Mouse (Mus musculus) forebrain, embryonic 13.5 days (tissue): Measurements from ENCODE around the gene Arg2. TPM values are rescaled to one million over a fixed set of nuclear protein-coding genes. Genes with fewer than 3 reads are reported as not detected.
A peak's percentile ranks its signal among the peaks of the same experiment; 100 is the strongest.

Source experiments
- ATAC-seq: fragments of 200-750 bp; cut with Nextera tagmentation; 2 replicates; pipeline ENCODE4 v1.8.0; 2017
- H3K27ac ChIP-seq: fragments of 300-500 bp; sonication (generic); 2 replicates; pipeline ENCODE4 v1.5.1; 2015; ENCODE audit warnings: inconsistent platforms, mild to moderate bottlenecking, moderate library complexity
- H3K27me3 ChIP-seq: fragments of 300-500 bp; sonication (generic); 2 replicates; pipeline ENCODE4 v1.6.1; 2015; ENCODE audit warnings: mild to moderate bottlenecking, inconsistent platforms
- H3K36me3 ChIP-seq: fragments of 300-500 bp; sonication (generic); 2 replicates; pipeline ENCODE4 v1.6.1; 2015; ENCODE audit warnings: mild to moderate bottlenecking, inconsistent platforms; ENCODE audit not compliant: poor library complexity, severe bottlenecking
- H3K4me1 ChIP-seq: fragments of 300-500 bp; sonication (generic); 2 replicates; pipeline ENCODE4 v1.6.1; 2015; ENCODE audit warnings: inconsistent platforms
- H3K4me2 ChIP-seq: fragments of 300-500 bp; sonication (generic); 2 replicates; pipeline ENCODE4 v1.6.1; 2015; ENCODE audit warnings: inconsistent platforms, mild to moderate bottlenecking, moderate library complexity
- H3K4me3 ChIP-seq: fragments of 300-500 bp; sonication (generic); 2 replicates; pipeline ENCODE4 v1.5.1; 2015; ENCODE audit warnings: mild to moderate bottlenecking, inconsistent platforms
- H3K9ac ChIP-seq: fragments of 300-500 bp; sonication (generic); 2 replicates; pipeline ENCODE4 v1.6.1; 2015; ENCODE audit warnings: mild to moderate bottlenecking, inconsistent platforms
- H3K9me3 ChIP-seq: fragments of 300-500 bp; sonication (generic); replicated peaks from 2 replicates; pipeline ENCODE4 v1.6.1; 2016; ENCODE audit warnings: inconsistent platforms
- WGBS: fragments of 180-500 bp; shearing (Covaris S2); methylation state at CpG from one replicate; pipeline ENCODE4 v1.1.7; 2015; 5-methylcytosine and 5-hydroxymethylcytosine counted together
- polyA plus RNA-seq: library from polyadenylated mRNA; unstranded; fragments of >200 nt; fragmentation: Nextera tagmentation; extraction: Ambion mirVana; gene quantifications from 2 replicates; pipeline ENCODE4 v1.2.1, GENCODE M21; 2015

Arg2 gene
- polyA plus RNA-seq, 1 experiment from 2014 or later = 11.6 TPM

DNA sequence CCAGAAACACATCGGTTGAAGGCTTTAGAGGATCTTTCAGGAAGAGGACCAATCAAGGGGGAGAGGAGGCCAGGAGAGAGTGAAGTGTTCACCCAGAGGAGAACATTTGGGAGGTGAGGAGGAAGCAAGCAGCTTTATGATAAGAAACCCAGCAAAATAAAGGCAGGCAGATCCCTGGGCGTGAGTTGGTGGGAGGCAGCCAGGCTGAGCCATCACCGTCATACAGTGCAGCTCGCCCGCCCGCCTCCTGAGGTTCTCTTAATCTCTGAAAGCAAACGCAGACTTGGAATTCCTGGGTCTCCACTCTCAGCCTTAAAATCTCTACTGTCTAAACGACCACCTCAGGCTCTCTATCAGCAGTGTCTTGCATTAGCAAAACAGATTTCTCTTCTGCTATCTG lies 4.1 kb downstream of the Arg2 start:
- Histone ChIP-seq H3K9ac (no peak overlapping the region), H3K27me3 (peaks cover 35% of the 10 kb centered on the region), H3K9me3 (no peaks in the 10 kb centered on the region), H3K4me2 (no peak overlapping the region), H3K27ac (no peak overlapping the region), H3K36me3 (no peaks in the 10 kb centered on the region), H3K4me3 (no peak overlapping the region), H3K4me1 (peaks cover 5% of the 10 kb centered on the region)
- ATAC-seq = no peak
- WGBS = 39% methylated on average over 8 of the region's 8 CpGs

GRCm38 (mm10) chr12:79135105-79135504 lies 4.5 kb downstream of the Arg2 start:
- Histone ChIP-seq H3K4me3 (no peak overlapping the region), H3K4me1 (peaks cover 5% of the 10 kb centered on the region), H3K27me3 (peaks cover 30% of the 10 kb centered on the region), H3K36me3 (no peaks in the 10 kb centered on the region), H3K27ac (no peak overlapping the region), H3K9ac (no peak overlapping the region), H3K9me3 (no peaks in the 10 kb centered on the region), H3K4me2 (no peak overlapping the region)
- ATAC-seq = no peak
- WGBS = 45% methylated on average over 4 of the region's 4 CpGs

GRCm38 (mm10) chr12:79136949-79137348 lies 6.4 kb downstream of the Arg2 start:
- no peak overlapping the region for H3K27ac ChIP-seq
- no peak overlapping the region for H3K4me3 ChIP-seq
- no peak for ATAC-seq
- H3K9ac ChIP-seq = no peak overlapping the region
- no peaks in the 10 kb centered on the region for H3K9me3 ChIP-seq
- WGBS = 83% methylated on average over 7 of the region's 7 CpGs
- no peak overlapping the region for H3K4me2 ChIP-seq
- no peaks in the 10 kb centered on the region for H3K36me3 ChIP-seq
- H3K4me1 ChIP-seq = no peaks in the 10 kb centered on the region
- peaks cover 12% of the 10 kb centered on the region for H3K27me3 ChIP-seq

- Histone ChIP-seq H3K9ac (no peak overlapping the region), H3K4me3 (no peak overlapping the region), H3K9me3 (no peaks in the 10 kb centered on the region), H3K27me3 (no peaks in the 10 kb centered on the region), H3K36me3 (no peaks in the 10 kb centered on the region), H3K27ac (no peak overlapping the region), H3K4me1 (no peaks in the 10 kb centered on the region), H3K4me2 (no peak overlapping the region)
- no peak for ATAC-seq
Observed at GRCm38 (mm10) chr12:79138999-79139398, 8.4 kb downstream of the Arg2 start.

- no peaks in the 10 kb centered on the region for H3K27me3 ChIP-seq
- H3K4me3 ChIP-seq = no peak overlapping the region
- ATAC-seq = no peak
- no peaks in the 10 kb centered on the region for H3K9me3 ChIP-seq
- WGBS = 59% methylated on average over 1 of the region's 1 CpGs
- no peak overlapping the region for H3K27ac ChIP-seq
- no peak overlapping the region for H3K4me2 ChIP-seq
- no peaks in the 10 kb centered on the region for H3K36me3 ChIP-seq
- H3K9ac ChIP-seq = no peak overlapping the region
- no peaks in the 10 kb centered on the region for H3K4me1 ChIP-seq
Observed at GRCm38 (mm10) chr12:79139417-79139816, 8.8 kb downstream of the Arg2 start.

GRCm38 (mm10) chr12:79140811-79141210 lies 10.2 kb downstream of the Arg2 start:
- Histone ChIP-seq H3K36me3 (no peaks in the 10 kb centered on the region), H3K4me1 (no peaks in the 10 kb centered on the region), H3K27me3 (no peaks in the 10 kb centered on the region), H3K4me3 (no peak overlapping the region), H3K9me3 (no peaks in the 10 kb centered on the region), H3K27ac (no peak overlapping the region), H3K9ac (no peak overlapping the region), H3K4me2 (no peak overlapping the region)
- no peak for ATAC-seq
- 92% methylated on average over 2 of the region's 2 CpGs for WGBS

DNA sequence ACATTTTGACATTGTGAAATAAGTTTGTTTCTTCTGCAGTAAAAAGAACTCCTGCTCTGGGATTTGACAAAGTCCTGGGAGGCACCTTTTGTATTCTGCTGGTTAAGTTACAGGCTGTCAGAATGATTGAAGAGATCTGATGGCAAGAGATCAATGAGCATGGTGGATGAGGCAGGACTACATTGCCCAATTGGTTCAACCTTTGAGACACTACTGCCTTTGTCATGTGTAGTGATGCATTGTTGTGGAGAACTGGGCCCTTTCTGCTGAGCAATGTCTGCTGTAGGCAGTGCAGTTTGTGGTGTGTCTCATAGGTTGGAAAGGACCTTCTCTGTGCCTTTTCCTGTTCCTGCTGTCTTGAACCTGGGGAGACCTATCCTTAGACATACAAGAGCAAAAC lies 10.8 kb downstream of the Arg2 start:
- ATAC-seq = no peak

DNA sequence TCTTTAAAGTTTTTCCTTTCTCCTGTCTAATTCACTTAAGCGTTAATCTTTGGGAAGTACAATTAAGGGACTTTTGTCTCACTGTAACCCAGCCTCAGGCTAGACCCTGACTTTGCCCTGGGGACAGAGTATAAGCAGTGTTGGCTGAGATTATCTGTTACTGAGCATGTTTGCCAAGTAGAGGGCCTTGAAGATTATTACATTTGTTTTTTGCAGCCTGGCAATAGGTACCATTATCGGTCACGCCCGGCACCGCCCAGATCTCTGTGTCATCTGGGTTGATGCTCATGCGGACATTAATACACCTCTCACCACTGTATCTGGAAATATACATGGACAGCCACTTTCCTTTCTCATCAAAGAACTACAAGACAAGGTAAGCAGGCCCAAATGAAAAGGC lies 19.1 kb downstream of the Arg2 start:
- Histone ChIP-seq H3K9me3 (no peaks in the 10 kb centered on the region), H3K36me3 (peaks cover 28% of the 10 kb centered on the region), H3K27ac (no peak overlapping the region), H3K4me3 (no peak overlapping the region), H3K4me1 (no peaks in the 10 kb centered on the region), H3K27me3 (no peaks in the 10 kb centered on the region), H3K4me2 (no peak overlapping the region), H3K9ac (no peak overlapping the region)
- WGBS = 92% methylated on average over 6 of the region's 6 CpGs
- no peak for ATAC-seq

More for the DNA sequence above, 10.8 kb downstream of the Arg2 start:
- no peaks in the 10 kb centered on the region for H3K27me3 ChIP-seq
- no peaks in the 10 kb centered on the region for H3K9me3 ChIP-seq
- H3K4me3 ChIP-seq = no peak overlapping the region
- H3K36me3 ChIP-seq = no peaks in the 10 kb centered on the region
- H3K27ac ChIP-seq = no peak overlapping the region
- no peak overlapping the region for H3K4me2 ChIP-seq
- no peaks in the 10 kb centered on the region for H3K4me1 ChIP-seq
- no peak overlapping the region for H3K9ac ChIP-seq

DNA sequence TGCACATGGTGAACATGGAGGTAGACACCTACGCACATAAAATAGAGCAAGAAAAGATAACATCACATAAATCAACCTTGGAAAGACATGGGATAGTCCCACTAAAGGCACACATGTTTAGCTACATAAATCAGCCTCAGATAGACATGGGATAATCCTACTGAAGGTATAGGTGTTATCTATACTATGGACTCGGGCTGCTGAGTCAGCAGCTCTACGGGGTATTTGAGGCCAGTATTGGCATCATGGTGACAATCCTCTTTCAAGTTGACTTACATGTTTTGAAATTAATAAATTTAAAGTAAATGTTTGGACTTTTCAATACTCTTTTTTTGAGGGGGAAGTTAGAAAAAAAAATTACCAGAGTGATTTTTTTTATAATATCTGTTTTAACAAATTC lies 32.3 kb downstream of the Arg2 start:
- H3K36me3 ChIP-seq = peaks cover 74% of the 10 kb centered on the region
- WGBS = 94% methylated on average over 3 of the region's 3 CpGs
- ATAC-seq = no peak

DNA sequence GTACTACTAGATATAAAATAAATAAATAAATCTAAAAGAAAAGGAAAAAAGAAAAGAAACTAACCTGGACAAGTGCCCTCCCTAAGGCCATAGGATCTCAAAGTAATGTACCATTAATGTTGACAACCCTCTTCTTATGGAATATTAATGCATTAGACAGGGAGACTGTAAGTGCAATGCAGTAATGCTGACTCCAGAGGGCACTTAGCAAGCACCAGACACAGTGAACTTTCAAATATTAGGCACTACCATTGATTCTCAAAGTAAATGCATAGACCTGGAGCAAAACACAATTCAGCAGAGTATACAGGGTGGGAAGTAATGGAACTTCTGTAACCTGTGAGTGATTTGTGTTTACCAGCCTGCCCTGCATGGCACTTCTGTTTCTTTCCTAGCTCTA lies 38.6 kb downstream of the Arg2 start:
- H3K27me3 ChIP-seq = no peaks in the 10 kb centered on the region
- peaks cover 17% of the 10 kb centered on the region for H3K36me3 ChIP-seq
- ATAC-seq = no peak
- H3K27ac ChIP-seq = no peak overlapping the region
- H3K4me1 ChIP-seq = peaks cover 16% of the 10 kb centered on the region
- no peak overlapping the region for H3K9ac ChIP-seq
- H3K4me3 ChIP-seq = no peak overlapping the region
- no peak overlapping the region for H3K4me2 ChIP-seq
- H3K9me3 ChIP-seq = no peaks in the 10 kb centered on the region

More for the DNA sequence above, 32.3 kb downstream of the Arg2 start:
- H3K4me2 ChIP-seq = no peak overlapping the region
- no peak overlapping the region for H3K4me3 ChIP-seq
- no peaks in the 10 kb centered on the region for H3K9me3 ChIP-seq
- no peak overlapping the region for H3K27ac ChIP-seq
- H3K4me1 ChIP-seq = no peaks in the 10 kb centered on the region
- H3K9ac ChIP-seq = no peak overlapping the region
- H3K27me3 ChIP-seq = no peaks in the 10 kb centered on the region

DNA sequence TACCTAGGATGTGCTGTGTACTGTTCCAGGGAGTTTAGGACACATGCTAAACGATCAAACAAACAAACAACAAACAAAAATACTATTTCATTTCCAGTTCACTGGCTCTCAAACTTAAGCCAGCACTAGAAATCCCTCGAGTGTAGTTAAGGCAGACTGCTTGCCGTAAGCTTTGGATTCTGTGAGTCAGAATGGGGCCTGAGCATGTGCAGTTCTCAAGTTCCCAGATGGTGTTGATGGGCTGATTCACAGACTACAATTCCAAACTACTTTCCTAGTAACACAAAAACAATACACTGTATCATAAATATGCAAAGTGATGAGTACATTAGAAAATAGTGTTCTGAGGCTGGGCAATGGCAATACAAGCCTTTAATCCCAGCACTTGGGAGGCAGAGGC lies 39.8 kb downstream of the Arg2 start:
- Histone ChIP-seq H3K9ac (no peak overlapping the region), H3K27me3 (no peaks in the 10 kb centered on the region), H3K36me3 (peaks cover 12% of the 10 kb centered on the region), H3K9me3 (no peaks in the 10 kb centered on the region), H3K4me3 (no peak overlapping the region), H3K4me2 (no peak overlapping the region), H3K27ac (no peak overlapping the region), H3K4me1 (peaks cover 16% of the 10 kb centered on the region)
- WGBS = 84% methylated on average over 3 of the region's 3 CpGs
- no peak for ATAC-seq

- Histone ChIP-seq H3K9me3 (no peaks in the 10 kb centered on the region), H3K4me2 (peak overlapping the region; percentile 65), H3K4me1 (peaks cover 16% of the 10 kb centered on the region), H3K9ac (peak overlapping the region; percentile 89), H3K4me3 (peak overlapping the region; percentile 97), H3K27ac (0 out of 2 replicates have a peak overlapping the region, but pooled peaks have one; percentile 89), H3K27me3 (no peaks in the 10 kb centered on the region), H3K36me3 (peaks cover 16% of the 10 kb centered on the region)
- 34% methylated on average over 12 of the region's 12 CpGs for WGBS
- ATAC-seq = no peak
Observed at GRCm38 (mm10) chr12:79171269-79171995, 40.9 kb downstream of the Arg2 start.
